Mouse (Mus musculus) cerebellum, adult 11-12 months (tissue): ENCODE data around the gene Cers1.
A peak's percentile ranks its signal among the peaks of the same experiment; 100 is the strongest.

Experiments used
- DNase-seq: peaks from one replicate; pipeline ENCODE4 v3.0.0; 2022

Cers1 gene

GRCm38 (mm10) chr8:70316511-70317504 lies 1.2 kb downstream of the Cers1 start:
- DNase-seq: peak; percentile 69

- no peak for DNase-seq
Observed at GRCm38 (mm10) chr8:70317872-70318271, 2.3 kb downstream of the Cers1 start.

GRCm38 (mm10) chr8:70323716-70324115 lies 8.1 kb downstream of the Cers1 start:
- no peak for DNase-seq

GRCm38 (mm10) chr8:70327512-70327911 lies 11.9 kb downstream of the Cers1 start:
- DNase-seq: no peak

DNA sequence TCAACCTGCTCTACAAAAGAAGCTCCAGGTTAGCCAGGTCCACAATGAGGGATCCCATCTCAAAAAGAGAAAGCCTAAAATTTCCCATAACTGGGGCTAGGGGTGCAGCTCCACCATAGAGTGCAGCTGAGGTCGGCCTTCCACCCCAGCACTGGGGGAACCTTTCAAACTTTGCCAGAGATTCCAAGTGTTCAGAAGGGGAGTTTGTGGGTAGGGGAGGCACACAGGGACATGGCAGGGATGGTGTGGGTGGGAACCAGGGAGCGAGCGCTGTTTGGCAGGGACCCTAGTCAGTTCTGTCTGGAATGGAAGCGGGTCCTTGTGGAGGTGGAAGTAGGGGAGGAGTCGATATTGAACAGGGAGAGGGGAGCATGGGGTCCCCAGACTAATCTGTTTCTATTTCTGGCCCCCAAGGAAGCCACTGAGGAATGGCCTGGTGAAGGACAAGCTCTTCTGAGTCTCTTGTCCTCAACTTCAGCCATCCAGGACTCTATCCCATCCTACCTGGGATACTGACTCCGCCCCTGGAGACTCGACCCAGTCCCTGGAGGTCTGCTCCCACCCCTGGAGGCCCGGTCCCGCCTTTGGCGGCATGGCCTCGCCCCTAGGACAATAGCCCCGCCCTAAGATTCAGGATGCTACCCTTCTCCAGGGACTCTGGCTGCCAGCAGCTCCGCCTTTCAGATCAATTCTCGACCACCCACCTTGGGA lies 13.7 kb downstream of the Cers1 start, which contains the start of gene Gdf1:
Gene Gdf1 (plus strand): TSS at position 694 of the 711 bp plus-strand sequence.
- peak; percentile 55 for DNase-seq

GRCm38 (mm10) chr8:70329835-70330740 lies 14.5 kb downstream of the Cers1 start:
- DNase-seq: peak; percentile 52

DNA sequence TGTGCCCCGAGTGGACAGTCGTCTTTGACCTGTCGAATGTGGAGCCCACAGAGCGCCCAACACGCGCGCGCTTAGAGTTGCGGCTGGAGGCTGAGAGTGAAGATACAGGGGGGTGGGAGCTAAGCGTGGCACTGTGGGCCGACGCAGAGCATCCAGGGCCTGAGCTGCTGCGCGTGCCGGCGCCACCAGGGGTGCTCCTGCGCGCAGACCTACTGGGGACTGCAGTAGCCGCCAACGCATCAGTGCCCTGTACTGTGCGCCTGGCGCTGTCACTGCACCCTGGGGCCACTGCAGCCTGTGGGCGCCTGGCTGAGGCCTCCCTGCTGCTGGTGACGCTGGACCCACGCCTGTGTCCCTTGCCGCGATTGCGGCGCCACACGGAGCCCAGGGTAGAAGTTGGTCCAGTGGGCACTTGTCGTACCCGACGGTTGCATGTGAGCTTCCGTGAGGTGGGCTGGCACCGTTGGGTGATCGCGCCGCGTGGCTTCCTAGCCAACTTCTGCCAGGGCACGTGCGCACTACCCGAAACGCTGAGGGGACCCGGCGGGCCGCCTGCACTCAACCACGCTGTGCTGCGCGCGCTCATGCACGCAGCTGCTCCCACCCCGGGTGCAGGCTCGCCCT lies 15.3 kb downstream of the Cers1 start:
- DNase-seq: peak; percentile 67

GRCm38 (mm10) chr8:70331526-70331925 lies 16.0 kb downstream of the Cers1 start:
- no peak for DNase-seq

GRCm38 (mm10) chr8:70332070-70332877 lies 16.7 kb downstream of the Cers1 start:
- DNase-seq: peak; percentile 83

- DNase-seq: no peak
Observed at GRCm38 (mm10) chr8:70332878-70333202, 17.3 kb downstream of the Cers1 start.

DNA sequence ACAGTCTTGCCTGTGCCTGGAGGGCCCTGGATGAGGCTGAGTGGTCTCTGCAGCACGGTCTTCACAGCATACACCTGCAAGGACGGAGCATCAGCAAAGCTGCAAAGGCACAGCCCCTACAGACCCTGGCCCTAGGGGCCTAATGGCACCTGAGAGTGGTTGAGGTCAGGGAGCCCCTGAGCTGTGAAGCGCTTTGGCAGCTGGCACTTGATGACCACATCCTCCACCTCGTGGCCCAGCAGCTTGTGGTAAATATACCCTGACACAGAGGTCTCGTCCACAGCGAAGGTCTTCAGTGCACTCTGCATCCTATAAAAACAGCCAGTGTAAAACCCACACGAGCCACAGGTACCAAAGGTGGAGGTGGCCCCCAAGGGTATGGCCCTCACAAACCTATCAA lies 23.4 kb downstream of the Cers1 start:
- DNase-seq: no peak

GRCm38 (mm10) chr8:70340659-70341058 lies 25.1 kb downstream of the Cers1 start:
- peak; percentile 76 for DNase-seq

DNA sequence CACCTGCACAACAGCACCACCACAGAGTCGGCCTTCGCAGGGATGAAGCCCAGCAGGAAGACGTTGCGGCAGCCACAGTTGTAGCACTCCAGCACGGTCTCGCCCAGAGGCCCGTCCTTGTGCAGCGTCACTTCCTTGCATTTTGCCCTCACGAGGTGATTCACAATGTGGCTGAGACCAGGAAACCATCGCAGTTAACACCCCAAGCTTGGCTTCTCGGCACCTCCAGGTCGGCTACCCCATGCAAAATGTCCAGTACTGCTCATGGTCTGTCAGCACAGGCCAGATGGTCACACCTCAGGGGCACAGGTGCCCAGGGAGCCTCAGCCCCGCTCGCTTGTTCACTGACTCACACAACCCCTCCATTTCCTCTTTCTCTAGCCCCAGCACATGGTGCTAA lies 26.4 kb downstream of the Cers1 start:
- DNase-seq: peak; percentile 75

DNA sequence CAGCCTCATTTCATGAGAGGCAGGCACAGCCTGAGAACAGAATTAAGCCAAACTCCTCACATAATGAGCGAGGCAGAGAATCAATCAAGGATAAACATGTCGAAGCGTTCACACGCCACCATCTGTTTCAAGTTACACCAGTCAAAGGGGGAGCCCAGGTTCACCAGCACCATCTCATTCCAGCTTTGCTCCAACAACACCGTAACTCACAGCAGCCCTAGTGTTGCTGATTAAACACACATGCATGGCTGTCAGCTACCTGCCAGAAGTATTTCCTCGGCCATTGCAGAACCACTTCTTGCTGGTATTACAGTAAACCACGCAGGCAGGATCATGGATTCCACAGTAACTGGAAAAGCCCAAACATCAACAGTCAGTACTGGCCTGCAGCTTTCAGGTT lies 27.5 kb downstream of the Cers1 start:
- no peak for DNase-seq

- DNase-seq: peak; percentile 62
Observed at GRCm38 (mm10) chr8:70343696-70344095, 28.1 kb downstream of the Cers1 start.

GRCm38 (mm10) chr8:70344279-70344678 lies 28.7 kb downstream of the Cers1 start:
- DNase-seq: no peak

- DNase-seq: no peak
Observed at GRCm38 (mm10) chr8:70347443-70347842, 31.9 kb downstream of the Cers1 start.

DNA sequence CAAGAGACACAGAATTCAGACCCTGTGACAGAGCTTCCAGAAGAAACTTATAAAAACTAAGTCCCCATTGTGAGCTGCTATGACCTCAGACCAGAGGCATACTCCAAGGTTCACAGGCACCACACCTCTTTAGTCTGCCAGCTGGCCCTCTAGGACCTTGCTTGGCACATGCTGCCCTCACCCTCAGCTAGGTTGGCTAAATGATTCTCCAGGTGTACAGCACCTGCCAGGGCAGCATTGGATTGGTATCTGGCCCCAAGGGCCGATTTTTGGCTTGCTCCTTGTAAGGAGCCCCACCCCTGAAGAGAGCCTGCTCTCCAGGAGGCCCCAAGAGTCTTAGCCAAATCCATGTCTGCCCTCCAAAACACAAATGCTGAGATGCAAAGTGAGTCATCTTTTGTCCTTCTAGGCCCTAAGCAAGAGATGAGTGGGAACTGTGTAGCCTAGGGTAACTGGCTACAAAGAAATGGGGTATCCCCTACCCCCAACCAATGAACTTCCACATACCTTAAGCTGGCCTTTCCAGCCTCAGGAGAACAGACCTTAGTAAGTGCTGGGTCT lies 32.4 kb downstream of the Cers1 start:
- peak; percentile 46 for DNase-seq

DNA sequence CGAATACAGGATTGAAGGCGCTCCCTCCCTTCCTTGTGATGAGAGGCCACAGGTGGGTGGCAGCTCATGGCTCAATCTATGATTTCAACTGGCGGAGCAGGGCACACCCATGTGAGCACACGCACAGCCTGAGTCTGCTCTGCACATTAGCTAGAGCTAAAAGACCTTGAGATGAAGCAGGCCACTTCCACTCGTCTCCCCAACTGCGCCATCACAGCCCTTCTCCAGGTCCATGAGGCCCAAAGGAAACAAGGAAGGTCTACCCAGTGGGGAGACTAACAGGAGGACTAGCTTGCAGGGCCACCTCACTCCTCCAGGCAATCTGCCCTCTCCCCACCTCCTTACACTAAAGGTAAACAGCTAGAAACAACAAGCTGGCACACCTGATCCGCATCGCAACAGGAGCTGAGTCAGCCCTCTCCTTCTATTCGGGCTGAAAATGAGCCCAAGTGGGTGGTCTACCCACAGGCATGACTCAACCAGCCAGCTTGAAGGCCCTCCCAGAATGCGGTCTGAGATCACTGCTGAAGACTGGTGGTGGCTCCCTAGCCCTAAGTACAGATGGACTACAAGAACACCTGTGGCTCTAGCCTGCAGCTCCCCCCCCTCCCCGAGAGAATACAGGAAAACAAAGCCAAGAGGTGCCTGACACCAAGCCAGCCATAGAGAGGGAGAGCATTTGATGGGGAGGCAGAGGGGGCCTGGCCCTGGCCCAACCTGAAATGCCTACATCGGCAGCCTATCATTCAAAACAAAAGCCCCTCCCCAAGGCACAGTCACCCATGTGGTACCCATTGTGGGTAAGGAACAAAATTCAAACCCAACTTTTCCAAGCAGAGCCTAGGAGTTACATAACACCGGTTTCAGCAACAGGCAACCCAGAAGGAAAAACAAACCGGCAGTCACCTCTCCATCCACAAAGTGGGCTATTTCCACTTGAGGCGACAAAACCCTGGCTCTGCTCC lies 35.7 kb downstream of the Cers1 start:
- peak; percentile 71 for DNase-seq

DNA sequence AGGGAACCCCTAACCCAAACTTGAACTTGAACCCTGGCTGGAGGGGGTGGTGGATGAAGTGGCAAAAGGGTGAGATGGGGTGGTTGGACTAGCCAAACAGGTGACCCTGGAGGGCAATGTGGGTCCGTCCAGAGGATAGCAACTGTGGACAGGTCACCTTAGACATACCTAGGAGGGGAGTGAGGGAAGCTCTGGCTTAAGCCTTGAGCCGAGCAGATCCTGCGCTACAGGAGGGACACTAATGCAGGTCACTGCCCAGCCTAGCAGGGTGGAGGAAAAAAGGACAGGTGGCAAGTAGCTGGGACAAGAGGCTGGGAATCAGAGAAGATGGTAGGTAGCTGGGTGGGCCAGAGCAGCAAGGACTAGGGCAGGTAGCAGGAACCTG lies 36.4 kb downstream of the Cers1 start:
- no peak for DNase-seq
